Mouse (Mus musculus) lung, adult 2 months (tissue): ENCODE results near the gene Olfr1494.

Source experiments
- CTCF ChIP-seq: fragments of 200-500 bp; IDR thresholded peaks from 2 replicates; pipeline ENCODE4 v1.5.1; 2011; ENCODE audit warnings: mild to moderate bottlenecking, low read length, control low read depth; ENCODE audit not compliant: insufficient read depth
- POLR2A ChIP-seq: fragments of 200-500 bp; IDR thresholded peaks from 2 replicates; pipeline ENCODE4 v1.6.1; 2011; ENCODE audit warnings: low read depth, mild to moderate bottlenecking, control low read depth, low read length, borderline replicate concordance; ENCODE audit errors: extremely low read depth

GRCm38 (mm10) chr19:13764306-13764705, 24.8 kb downstream of the Olfr1494 start, which contains the start of gene Olfr1495:
- TF ChIP-seq CTCF (no peak), POLR2A (no peak)
